Mouse (Mus musculus) cerebellum, adult 2 months (tissue): ENCODE measurements around the gene Timp2.

ENCODE experiments used
- CTCF ChIP-seq: fragments of 200-500 bp; IDR thresholded peaks from 2 replicates; pipeline ENCODE4 v1.5.1; 2011; ENCODE audit warnings: low read depth, mild to moderate bottlenecking, control low read depth, low read length, moderate library complexity, borderline replicate concordance; ENCODE audit not compliant: insufficient read depth
- POLR2A ChIP-seq: fragments of 200-500 bp; IDR thresholded peaks from 2 replicates; pipeline ENCODE4 v1.6.1; 2011; ENCODE audit warnings: low read length, control low read depth, borderline replicate concordance; ENCODE audit not compliant: insufficient read depth

DNA sequence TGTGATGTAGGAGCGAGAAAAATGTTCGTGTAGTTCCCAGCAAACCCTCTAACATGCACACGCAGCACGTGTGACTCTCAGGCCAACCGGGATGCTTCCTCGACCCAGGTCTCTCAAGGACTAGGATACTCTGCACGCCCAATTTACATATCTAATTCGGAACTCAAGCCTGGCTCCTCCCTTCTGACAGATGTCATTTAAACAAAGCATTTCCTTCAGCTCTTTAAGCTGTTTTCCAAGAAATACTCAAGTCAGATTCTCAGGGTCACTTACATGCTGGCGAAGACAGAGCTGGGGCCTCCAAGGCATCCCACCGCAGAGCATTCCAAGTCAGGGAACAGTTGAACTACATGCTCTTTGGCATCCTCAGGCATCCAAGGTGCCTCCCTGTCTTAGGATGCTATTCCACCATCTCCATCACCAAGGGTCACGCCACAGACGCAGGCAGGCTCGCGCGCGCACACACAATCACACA is 66.5 kb downstream of the Timp2 start:
- TF ChIP-seq POLR2A (no peak), CTCF (no peak)
